Mouse (Mus musculus): Measurements from ENCODE around the gene Srarp.
A peak's percentile ranks its signal among the peaks of the same experiment; 100 is the strongest.

Srarp gene

DNA sequence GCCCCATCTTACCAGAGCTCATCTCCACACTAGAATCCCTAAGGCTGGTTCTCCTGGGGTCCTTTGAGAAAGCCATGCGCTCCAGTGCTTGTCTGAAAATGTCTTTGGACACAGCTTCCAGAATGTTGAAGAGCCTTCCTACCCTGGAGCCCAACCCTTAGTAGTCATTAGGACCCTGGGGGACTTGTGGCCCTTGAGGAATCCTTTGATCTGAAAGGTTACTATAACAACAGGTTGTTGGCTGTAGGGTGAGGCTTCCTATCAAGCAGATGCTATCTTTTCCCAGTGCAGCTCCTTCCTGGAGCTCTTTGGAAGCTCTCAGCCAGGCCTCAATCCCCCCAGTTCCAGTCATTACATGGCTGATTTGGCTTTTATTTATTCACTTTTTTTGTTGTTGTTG is at the start of gene Srarp:
Gene Srarp, minus strand, starts transcription at position 132 of the 400 bp plus-strand sequence.
- no peak for DNase-seq

DNA sequence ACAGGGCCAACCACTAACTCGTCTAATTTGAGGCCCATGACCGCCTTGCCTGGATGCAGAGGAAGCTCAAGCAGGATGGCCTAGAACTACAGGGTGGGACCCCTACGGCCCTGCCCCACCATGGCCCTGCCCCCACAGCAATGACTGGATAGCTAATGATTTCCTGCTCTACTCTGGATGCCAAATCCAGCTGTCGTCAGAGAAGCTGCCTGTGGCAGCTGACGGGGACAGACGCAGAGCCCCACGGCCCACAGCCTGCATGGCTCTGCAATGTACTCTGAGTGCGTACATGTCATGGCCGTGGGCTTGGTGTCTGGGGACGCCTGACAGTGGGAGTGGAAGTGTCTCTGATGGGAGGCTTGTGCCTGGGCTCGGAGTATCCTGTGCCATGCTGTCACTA is 48.2 kb upstream of the Srarp start:
- DNase-seq = no peak

DNA sequence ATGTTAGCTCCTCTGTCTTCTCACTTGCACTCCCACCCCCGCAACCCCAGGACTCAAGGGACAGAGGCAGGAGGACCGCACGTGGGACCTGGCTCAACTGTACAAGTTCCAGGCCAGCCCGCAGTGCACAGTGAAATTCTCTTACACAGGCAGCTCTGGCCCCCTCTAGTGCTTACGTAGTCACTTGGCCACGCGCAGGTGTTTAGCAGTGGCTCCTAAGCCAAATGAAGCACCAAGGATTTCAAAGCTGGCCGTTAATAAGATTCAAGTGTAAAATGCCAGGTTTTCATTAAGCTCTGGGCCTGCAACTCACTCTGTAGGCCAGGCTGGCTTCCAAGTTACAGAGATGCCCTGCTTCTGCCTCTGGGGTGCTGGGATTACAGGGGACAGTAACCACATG is 43.5 kb upstream of the Srarp start:
- DNase-seq = no peak

DNA sequence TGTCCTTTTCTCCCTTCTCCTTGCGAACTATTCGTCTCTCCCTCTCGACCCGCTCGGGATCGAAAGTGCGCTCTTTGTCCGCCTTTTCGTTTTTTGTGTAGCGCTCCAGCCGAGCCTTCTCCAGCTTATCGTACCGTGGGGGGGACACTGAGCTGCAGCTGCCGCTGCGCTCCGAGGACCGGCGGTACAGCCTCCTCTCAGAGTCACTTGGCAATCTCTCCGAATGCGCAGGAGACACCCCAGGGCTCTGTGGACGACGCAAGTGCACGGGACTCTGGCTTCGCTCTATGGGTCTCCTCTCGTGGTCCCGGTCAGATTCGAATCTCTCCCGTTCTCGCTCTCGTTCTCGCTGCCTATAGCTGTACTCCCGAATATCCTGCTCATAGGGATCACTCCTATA is 42.9 kb upstream of the Srarp start:
- no peak for DNase-seq

DNA sequence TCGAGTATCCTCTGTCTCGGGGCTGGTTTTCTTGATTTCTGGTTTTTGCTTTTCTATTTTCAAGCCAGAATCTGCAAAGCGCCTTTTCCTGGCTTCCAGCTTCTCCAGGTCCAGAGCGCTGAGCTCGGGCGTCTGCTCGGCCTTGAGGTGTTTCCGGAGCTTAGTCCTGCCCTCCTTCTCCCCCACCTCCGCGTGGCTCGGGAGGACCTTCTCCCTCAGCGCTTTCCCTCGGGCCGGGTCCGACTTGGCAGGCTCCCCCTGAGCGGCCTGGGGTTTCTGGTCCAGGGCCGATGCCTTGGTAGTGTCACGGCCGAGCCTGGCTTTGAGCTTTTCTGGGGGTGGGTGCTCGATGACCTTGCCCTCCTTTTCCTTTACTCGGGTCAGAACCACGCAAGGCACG is 42.3 kb upstream of the Srarp start:
- DNase-seq = no peak

DNA sequence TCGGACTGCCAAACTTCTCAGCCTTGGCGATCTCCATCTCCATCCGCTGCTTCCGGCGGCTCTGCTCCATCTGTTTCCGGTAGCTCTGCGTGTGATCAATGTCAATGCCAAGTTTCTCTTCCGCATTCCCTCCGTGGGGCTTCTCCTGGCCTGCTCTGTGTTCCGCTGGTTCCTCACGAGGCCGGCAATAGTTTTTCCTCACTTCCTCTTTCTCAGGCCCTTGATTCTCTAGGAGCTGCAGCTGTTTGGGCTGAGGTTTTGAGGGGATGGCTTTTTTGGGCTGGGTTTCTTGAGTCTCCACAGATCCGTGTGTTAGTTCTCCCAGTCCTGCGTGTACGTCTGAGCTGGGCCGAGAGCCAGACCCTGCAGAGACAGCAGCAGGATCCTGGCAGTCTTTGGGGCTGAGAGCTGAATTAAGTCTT is 41.8 kb upstream of the Srarp start:
- DNase-seq = peak; percentile 84

DNA sequence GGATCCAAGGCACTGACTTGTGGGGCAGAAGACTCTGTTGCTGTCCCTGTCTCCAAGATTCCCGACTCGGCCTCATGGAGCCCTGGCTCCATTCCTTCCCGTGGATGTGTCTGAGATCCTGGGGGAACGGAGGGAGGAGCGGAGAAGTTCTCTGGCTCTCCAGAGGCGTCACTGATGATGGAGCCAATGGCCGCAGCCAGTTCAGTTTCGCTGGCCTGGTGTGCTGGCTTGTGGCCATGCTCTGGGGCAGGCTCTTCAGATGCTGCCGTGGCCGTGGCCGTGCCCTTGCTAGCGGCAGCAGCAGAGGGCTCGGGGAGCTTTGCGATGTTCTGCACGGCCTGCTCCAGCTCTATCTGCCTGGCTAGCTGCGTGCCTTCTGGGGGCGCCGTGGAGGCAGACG is 38.5 kb upstream of the Srarp start:
- no peak for DNase-seq

DNA sequence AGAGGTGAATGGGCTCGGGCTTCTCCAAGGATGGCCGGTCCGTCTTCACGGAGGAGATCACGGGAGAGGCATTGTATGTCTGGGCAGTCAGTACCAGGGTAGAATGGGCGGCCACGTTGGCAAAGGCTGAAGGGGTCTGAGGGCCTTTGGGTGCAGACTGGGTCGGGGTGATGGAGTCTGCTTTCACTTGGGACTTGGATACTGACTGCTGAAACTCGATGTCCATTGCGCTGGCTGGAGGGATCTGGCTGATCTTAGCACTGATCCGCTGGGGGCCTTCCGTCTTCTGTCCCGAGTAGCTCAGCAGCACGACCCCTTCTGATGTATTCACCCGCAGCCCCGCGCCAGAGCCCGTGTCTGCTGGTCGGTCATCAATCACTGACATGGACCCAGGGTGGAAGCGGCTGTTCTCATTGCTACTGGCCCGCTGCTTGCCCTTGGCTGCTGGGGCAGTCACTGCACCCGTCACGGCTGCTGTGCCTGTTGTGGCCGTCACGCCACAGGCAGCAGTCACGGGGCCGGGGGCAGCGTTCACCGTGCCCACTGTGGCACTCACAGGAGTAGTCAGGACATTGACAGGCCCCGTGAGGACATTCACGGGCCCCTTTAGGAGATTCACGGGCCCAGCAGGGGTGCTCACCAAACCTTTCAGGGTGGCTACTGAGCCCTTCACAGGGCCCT is 36.9 kb upstream of the Srarp start:
- DNase-seq = no peak

DNA sequence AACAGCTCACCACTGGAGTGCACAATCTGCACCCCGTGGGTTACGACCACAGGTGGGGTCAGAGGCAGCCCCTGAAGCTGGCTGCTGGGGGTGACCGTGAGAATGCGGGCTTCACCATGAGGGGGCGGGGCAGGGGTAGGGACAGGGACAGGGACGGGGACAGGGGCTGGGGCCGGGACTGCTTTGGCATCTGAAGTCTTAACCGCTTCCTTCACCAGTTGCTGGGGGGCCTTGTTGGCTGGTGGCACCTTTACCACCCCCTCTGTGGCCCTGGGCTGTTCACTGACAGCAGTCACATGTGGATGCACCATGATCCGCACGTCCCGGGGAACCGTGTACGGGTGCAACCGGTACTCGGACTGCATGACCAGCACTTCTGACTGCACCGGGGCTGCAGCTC is 35.6 kb upstream of the Srarp start:
- no peak for DNase-seq

DNA sequence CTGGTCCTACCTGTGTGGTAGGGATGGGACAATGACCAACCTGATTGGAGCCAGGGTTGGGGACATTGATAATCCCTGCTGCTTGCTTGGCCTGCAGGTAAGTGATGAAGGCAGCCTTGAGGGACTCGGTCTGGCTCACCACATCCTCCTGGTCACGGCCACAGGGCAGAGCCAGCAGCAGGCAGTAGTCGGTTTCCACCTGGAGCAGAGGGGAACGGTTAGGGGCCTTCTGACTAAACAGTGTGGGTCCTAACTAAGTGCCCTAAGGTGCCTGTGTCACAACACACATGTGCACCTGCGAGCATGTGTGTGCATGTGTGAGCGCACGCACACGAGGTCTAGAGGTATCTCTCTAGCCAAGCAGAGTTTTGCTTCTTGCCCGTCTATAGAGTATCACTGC is 33.4 kb upstream of the Srarp start:
- no peak for DNase-seq

DNA sequence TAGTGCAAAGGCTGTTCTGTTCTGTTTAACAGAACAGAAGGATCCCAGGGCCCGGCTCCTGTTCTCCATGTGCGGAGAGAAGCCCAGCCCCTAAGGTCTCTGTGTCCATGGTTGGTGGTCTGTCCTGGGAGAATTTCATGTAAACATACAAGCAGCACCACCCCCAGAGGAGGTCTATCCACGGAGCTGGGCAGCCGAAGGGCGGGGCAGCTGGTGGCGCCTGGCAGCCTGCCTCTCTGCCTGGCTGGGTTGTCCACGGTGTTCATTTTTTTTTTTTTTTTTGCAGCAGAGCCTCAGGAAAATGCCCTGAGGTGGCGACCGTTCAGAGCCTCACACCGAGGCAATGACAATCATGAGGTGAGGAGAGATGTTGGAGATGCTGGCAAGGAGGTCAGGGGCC is 32.7 kb upstream of the Srarp start:
- no peak for DNase-seq

DNA sequence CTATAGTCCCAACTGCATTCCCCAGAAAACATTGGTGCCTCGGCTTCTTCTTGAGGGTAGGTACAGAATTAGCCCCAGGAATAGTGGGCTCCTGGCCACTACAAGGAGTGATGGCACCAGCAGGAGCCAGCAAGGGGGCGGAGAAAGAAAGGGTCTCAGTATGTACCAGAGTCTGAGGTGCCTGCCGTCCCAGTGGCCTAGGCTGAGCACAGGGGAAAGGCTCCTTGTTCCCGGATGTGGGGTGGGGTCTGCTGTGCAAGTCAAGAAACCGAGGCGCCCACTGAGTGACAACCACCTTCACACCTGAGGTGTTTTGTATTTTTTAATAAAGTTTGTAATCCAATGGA is 31.6 kb upstream of the Srarp start:
- no peak for DNase-seq

DNA sequence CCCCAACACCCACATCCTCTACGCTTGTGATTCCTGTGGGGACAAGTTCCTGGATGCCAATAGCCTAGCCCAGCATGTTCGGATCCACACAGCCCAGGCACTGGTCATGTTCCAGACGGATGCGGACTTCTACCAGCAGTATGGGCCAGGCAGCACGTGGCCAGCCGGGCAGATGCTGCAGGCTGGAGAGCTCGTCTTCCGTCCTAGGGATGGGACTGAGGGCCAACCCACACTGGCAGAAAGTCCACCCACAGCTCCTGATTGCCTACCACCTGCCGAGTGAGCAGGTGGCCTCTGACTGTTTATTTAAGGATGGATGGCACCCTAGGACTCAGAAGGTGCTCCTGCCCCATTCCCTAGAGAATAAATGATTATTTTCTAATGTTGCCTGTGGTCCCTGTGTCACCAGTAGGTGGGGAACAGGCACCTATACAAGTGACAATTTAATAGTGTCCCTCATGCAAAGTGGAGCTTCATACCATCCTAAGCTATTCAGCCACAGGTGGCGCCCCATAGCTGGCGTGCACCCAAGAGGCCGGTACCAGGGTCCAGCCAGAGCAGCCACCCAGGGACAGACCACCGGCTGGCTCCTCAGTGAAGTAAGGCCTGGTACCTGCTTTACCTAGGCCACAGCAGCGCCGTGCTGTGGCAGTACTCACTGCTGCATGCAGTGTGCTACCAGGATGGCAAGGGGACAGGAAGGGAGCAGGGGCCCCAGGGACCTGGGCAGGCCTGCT is 31.1 kb upstream of the Srarp start:
- DNase-seq = no peak

DNA sequence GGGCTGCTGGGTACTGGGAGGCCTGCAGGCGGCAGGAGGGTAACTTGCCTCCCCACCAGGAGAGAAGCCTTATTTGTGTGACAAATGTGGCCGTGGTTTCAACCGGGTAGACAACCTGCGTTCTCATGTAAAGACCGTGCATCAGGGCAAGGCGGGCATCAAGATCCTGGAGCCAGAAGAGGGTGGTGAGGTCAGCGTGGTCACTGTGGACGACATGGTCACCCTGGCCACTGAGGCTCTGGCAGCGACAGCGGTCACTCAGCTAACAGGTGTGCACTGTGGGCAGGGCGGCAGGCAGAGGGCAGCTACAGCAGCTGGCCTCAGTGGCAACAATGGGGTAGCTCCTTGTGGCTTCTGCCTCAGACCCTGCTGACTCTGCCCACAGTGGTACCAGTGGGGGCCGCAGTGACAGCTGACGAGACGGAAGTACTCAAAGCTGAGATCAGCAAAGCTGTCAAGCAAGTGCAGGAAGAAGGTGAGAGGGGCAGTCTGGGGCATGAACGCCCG is 30.4 kb upstream of the Srarp start:
- no peak for DNase-seq

DNA sequence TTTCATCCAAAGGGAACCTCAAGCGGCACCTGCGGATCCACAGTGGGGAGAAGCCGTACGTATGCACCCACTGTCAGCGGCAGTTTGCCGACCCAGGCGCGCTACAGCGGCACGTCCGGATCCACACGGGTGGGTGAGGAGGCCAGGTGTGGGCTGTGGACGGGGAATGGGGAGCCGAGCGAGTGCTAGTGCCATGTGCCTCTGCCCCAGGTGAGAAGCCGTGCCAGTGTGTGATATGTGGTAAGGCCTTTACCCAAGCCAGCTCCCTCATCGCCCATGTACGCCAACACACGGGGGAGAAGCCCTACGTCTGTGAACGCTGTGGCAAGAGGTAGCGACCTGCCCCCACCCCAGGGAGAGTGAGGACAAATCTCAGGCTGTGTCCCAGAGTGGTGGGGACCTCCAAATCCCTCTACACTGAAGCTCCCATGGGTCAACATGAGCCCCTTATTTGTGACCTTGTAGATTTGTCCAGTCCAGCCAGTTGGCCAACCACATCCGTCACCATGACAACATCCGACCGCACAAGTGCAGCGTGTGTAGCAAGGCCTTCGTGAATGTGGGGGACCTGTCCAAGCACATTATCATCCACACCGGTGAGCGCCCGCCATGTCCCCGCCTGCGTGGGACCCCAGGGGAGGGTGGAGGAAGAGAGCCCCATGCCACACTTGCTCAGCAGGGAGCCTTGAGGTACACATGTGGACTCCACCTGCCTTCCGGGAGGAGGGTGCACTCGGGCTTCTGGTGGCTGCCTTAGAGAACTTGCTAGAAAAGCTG is 29.8 kb upstream of the Srarp start:
- no peak for DNase-seq

DNA sequence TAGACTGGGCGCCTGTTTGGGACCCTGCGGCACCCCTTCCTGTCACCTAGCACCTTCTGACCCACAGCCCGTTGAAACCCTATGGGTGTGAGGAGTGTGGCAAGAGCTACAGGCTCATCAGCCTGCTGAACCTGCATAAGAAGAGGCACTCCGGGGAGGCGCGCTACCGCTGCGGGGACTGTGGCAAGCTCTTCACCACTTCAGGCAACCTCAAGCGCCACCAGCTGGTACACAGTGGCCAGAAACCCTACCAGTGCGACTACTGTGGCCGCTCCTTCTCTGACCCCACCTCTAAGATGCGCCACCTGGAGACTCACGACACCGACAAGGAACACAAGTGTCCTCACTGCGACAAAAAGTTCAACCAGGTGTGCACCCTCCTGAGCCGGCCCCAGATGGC is 28.8 kb upstream of the Srarp start:
- DNase-seq = no peak

DNA sequence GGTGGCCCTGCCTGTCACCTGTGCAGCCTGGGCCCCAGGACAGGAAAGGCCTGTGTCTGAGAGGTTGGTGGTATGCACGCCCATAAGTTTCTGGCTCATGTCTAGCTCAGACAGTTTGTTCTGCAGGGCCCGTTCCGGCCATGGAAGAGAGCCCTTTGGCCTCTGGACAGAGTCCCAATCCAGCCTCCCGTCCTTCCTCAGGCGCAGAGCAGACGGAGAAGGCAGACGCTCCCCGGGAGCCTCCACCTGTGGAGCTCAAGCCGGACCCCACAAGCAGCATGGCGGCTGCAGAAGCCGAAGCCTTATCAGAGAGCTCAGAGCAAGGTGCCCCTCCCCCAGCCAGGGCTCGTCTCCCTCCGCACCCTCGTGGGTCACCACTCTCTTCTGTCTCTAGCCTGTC is 27.6 kb upstream of the Srarp start:
- DNase-seq = no peak

DNA sequence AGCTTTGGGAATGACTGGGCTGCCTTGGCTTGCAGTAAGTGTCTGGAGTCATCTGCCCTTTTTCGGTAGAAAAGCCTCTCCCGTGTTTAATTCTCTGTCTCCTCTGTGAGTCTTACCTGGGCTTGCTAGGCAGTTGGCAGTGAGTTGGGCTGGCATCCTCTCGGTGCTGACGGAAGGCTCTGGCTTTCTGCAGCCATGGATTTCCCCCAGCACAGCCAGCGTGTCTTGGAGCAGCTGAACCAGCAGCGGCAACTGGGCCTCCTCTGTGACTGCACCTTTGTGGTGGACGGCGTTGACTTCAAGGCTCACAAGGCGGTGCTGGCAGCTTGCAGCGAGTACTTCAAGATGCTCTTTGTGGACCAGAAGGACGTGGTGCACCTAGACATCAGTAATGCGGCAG is 25.7 kb upstream of the Srarp start:
- DNase-seq = no peak

DNA sequence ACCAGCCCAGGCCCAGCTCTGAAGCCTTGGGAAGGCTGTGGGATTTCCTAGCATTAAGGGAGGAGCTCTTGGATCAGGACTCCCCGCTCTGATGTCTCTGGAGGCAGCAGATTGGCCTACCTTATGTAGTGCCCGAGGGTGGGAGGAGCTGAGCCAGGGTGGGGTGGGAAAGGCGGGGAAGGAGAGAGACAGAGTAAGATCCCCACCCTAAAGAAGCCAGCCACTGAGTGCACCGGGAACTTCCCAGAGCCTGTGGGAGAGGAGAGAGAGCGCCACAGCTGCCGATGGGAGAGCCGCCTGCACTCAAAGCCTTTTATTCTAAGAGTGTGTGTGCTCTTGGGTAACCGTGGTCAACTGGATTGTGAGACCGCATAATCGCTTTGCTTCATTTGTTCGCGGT is 25.2 kb upstream of the Srarp start:
- DNase-seq = no peak

DNA sequence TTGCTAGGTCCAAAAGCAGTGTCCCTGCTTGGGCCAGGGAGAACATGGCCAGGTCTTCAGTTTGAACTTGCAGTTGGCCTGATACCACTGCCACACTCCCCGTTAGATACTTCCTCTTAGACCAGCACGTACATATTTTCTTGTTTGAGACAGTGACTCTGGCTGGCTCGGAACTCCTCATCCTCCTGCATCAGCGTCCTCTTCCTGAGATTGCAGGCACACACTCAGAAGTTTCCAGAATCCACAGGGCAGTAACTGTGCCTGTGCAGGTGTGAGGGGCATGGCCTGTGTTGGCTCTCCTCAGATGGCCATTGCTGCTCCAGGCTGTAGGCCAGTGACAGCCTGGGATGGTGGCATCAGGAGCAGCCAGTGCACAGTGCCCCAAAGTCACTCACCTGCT is 24.6 kb upstream of the Srarp start:
- no peak for DNase-seq

DNA sequence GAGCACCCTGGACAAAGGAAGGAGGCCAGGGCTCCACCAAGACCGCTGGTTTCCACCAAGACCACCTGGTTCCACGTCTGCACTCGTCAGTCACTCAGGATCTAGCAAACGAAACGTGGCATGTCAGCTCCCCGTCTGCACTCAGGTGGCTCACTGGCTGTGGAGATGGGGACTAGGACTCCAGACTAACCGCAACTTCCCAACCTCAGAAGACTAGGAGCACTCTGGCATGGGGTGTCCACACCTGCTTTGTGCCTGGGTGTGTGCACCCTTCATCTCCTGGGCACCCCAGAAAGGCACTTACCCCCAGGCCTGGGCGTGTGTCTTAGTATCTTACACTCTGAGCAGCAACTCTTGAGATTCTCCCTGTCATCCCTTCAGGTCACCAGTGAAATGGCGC is 23.9 kb upstream of the Srarp start:
- no peak for DNase-seq

DNA sequence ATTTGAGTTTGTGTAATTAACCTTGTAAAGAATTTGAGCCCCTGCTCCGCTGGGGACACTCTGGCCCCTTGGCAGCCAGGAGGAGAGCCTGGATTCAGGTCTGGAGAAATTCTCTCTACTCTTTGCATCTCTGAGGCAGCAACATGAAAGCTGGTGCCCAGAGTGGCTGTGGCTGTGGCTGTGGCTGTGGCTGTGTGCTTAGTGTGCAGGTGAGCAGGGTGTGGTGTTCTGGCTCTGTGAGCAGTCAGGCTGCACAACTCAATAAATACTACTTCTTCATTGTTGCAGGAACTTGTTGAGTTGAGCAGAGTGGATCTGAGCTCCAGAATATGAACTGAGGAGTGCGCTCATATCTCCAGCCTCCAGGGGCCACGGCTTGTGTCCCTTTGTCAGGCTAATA is 23.0 kb upstream of the Srarp start:
- DNase-seq = no peak

DNA sequence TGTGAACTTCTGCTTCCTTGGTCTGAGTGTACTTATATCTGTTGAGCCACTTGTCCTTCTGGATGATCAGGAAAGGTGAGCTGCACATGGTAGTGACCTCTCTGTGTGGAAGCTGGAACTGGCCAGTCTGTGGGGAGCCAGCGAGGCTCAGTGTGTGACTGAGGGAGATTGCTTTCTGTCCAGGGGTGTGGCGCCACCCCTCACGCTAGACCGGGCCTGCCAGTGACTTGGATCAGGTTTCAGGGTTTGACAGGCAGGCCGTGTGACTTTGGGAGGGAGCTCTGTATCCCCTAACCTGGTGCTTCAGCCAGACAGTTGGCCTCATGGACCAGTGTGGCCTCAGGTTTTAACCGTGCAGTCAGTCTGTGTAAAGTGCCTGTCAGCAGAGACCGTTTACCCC is 22.3 kb upstream of the Srarp start:
- DNase-seq = no peak

Data from layer of hippocampus, adult 9-11 months (tissue).